Mouse (Mus musculus) embryonic facial prominence, embryonic 11.5 days (tissue): Measurements from ENCODE around the gene Fam83b. TPM values are rescaled to one million over a fixed set of nuclear protein-coding genes. Genes with fewer than 3 reads are reported as not detected.

ENCODE experiments used
- ATAC-seq: fragments of 200-750 bp; cut with Nextera tagmentation; replicated peaks from 2 replicates; pipeline ENCODE4 v1.8.0; 2017; ENCODE audit warnings: low read depth; ENCODE audit not compliant: insufficient number of reproducible peaks, low FRiP score, low TSS enrichment
- DNase-seq: peaks from one replicate; pipeline ENCODE4 v3.0.0-alpha.2; 2015; ENCODE audit warnings: low spot score
- H3K27ac ChIP-seq: fragments of 300-500 bp; sonication (generic); replicated peaks from 2 replicates; pipeline ENCODE4 v1.5.1; 2014; ENCODE audit warnings: mild to moderate bottlenecking, low read depth, low read length, control low read depth
- H3K27me3 ChIP-seq: fragments of 300-500 bp; sonication (generic); 2 replicates; pipeline ENCODE4 v1.6.1; 2014; ENCODE audit warnings: mild to moderate bottlenecking, low read length, moderate library complexity, mixed read lengths; ENCODE audit not compliant: control insufficient read depth, insufficient read depth
- H3K36me3 ChIP-seq: fragments of 300-500 bp; sonication (generic); replicated peaks from 2 replicates; pipeline ENCODE4 v1.6.1; 2014; ENCODE audit warnings: low read depth, mild to moderate bottlenecking, low read length, moderate library complexity, mixed read lengths; ENCODE audit not compliant: control insufficient read depth, insufficient read depth
- H3K4me1 ChIP-seq: fragments of 300-500 bp; sonication (generic); 2 replicates; pipeline ENCODE4 v1.6.1; 2014; ENCODE audit warnings: low read length, mixed read lengths; ENCODE audit not compliant: control insufficient read depth, insufficient read depth
- H3K4me2 ChIP-seq: fragments of 300-500 bp; sonication (generic); 2 replicates; pipeline ENCODE4 v1.6.1; 2014; ENCODE audit warnings: low read depth, mild to moderate bottlenecking, control low read depth, low read length, moderate library complexity
- H3K4me3 ChIP-seq: fragments of 300-500 bp; sonication (generic); 2 replicates; pipeline ENCODE4 v1.5.1; 2014; ENCODE audit warnings: low read depth, low read length, control low read depth
- H3K9ac ChIP-seq: fragments of 300-500 bp; sonication (generic); replicated peaks from 2 replicates; pipeline ENCODE4 v1.6.1; 2014; ENCODE audit warnings: mild to moderate bottlenecking, control low read depth, low read length
- H3K9me3 ChIP-seq: fragments of 300-500 bp; sonication (generic); replicated peaks from 2 replicates; pipeline ENCODE4 v1.6.1; 2016; ENCODE audit warnings: mild to moderate bottlenecking, low read length, inconsistent platforms, mixed read lengths; ENCODE audit not compliant: control insufficient read depth
- WGBS: fragments of 180-500 bp; shearing (Covaris S2); extraction: QIAGEN DNeasy Blood & Tissue Kit; methylation state at CpG from one replicate; pipeline ENCODE4 v1.1.7; 2014; 5-methylcytosine and 5-hydroxymethylcytosine counted together
- polyA plus RNA-seq: library from polyadenylated mRNA; unstranded; fragments of >200 nt; fragmentation: Nextera tagmentation; extraction: Ambion mirVana; gene quantifications from 2 replicates; pipeline ENCODE4 v1.2.1, GENCODE M21; 2014

Fam83b gene
- polyA plus RNA-seq, 1 experiment from 2014 or later, result 1.7 TPM

DNA sequence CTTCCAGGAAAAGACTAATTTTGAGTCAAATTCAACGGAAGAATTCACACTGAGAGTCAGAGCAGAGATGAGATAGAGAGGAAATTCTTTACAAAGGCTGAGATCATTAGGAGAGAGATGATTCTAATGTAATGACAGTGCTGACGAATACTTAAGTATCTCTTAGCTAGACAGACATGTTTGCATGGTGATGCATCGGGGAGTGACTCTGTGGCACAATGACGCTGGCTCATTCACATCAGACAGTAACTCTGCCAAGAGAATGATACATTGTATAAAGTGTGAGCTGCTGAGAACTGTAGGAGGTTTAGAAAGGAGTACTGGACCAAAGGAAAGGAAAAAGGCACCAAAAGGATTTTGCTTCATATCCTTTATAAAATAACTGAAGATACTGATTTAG, 26.2 kb downstream of the Fam83b start:
- 82% methylated on average over 4 of the region's 4 CpGs for WGBS
- Histone ChIP-seq H3K4me1 (no peaks in the 10 kb centered on the region), H3K27me3 (no peaks in the 10 kb centered on the region), H3K27ac (no peak overlapping the region), H3K36me3 (no peaks in the 10 kb centered on the region), H3K9ac (no peak overlapping the region), H3K9me3 (no peaks in the 10 kb centered on the region), H3K4me2 (no peak overlapping the region), H3K4me3 (no peak overlapping the region)
- no peak for DNase-seq
- no peak for ATAC-seq

GRCm38 (mm10) chr9:76539953-76540621, 26.8 kb downstream of the Fam83b start:
- Histone ChIP-seq H3K4me1 (no peaks in the 10 kb centered on the region), H3K9ac (no peak overlapping the region), H3K27ac (no peak overlapping the region), H3K4me2 (no peak overlapping the region), H3K4me3 (no peak overlapping the region), H3K9me3 (no peaks in the 10 kb centered on the region), H3K36me3 (no peaks in the 10 kb centered on the region), H3K27me3 (no peaks in the 10 kb centered on the region)
- ATAC-seq (no peak), DNase-seq (no peak)
- WGBS, result 81% methylated on average over 4 of the region's 7 CpGs

DNA sequence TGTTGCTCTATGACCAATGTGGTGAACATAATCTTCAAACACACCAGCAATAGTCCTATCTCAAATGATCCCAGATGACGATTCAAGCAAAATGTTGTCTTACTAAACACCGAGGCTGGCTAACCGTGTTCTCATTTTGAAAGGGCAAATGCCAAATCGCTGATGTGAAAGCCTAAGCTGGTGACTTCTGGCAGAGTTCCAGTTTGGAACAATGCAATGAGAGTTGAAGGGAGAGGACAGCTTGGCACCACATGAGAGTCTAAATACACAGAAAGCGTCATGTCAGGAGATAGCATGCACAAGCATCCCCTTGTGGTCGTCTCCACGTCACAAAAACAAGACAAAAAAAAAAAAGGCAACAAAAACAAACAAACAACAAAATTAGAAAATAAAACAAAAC, 27.6 kb downstream of the Fam83b start:
- no peaks in the 10 kb centered on the region for H3K27me3 ChIP-seq
- H3K9me3 ChIP-seq, result no peaks in the 10 kb centered on the region
- H3K27ac ChIP-seq, result no peak overlapping the region
- no peak overlapping the region for H3K4me3 ChIP-seq
- no peak for ATAC-seq
- WGBS, result 83% methylated on average over 7 of the region's 7 CpGs
- no peaks in the 10 kb centered on the region for H3K36me3 ChIP-seq
- no peaks in the 10 kb centered on the region for H3K4me1 ChIP-seq
- no peak overlapping the region for H3K9ac ChIP-seq
- H3K4me2 ChIP-seq, result no peak overlapping the region
- no peak for DNase-seq

- 80% methylated on average over 9 of the region's 9 CpGs for WGBS
- Histone ChIP-seq H3K27ac (no peak overlapping the region), H3K27me3 (no peaks in the 10 kb centered on the region), H3K4me1 (no peaks in the 10 kb centered on the region), H3K9me3 (no peaks in the 10 kb centered on the region), H3K36me3 (no peaks in the 10 kb centered on the region), H3K9ac (no peak overlapping the region), H3K4me2 (no peak overlapping the region), H3K4me3 (no peak overlapping the region)
- DNase-seq, result no peak
- no peak for ATAC-seq
Observed at GRCm38 (mm10) chr9:76536032-76536431, 30.9 kb downstream of the Fam83b start.

GRCm38 (mm10) chr9:76532403-76532802, 34.5 kb downstream of the Fam83b start:
- Histone ChIP-seq H3K4me1 (no peaks in the 10 kb centered on the region), H3K27me3 (no peaks in the 10 kb centered on the region), H3K9ac (no peak overlapping the region), H3K4me2 (no peak overlapping the region), H3K4me3 (no peak overlapping the region), H3K27ac (no peak overlapping the region), H3K9me3 (no peaks in the 10 kb centered on the region), H3K36me3 (no peaks in the 10 kb centered on the region)
- WGBS, result 86% methylated on average over 3 of the region's 3 CpGs
- ATAC-seq (no peak), DNase-seq (no peak)

GRCm38 (mm10) chr9:76531368-76531767, 35.5 kb downstream of the Fam83b start:
- DNase-seq, result no peak
- WGBS, result 85% methylated on average over 4 of the region's 4 CpGs

GRCm38 (mm10) chr9:76525592-76525991, 41.3 kb downstream of the Fam83b start:
- ATAC-seq (no peak), DNase-seq (no peak)
- H3K9ac ChIP-seq, result no peak overlapping the region
- H3K4me2 ChIP-seq, result no peak overlapping the region
- H3K36me3 ChIP-seq, result no peaks in the 10 kb centered on the region
- H3K4me1 ChIP-seq, result no peaks in the 10 kb centered on the region
- no peaks in the 10 kb centered on the region for H3K9me3 ChIP-seq
- H3K4me3 ChIP-seq, result no peak overlapping the region
- H3K27ac ChIP-seq, result no peak overlapping the region
- H3K27me3 ChIP-seq, result no peaks in the 10 kb centered on the region

More at GRCm38 (mm10) chr9:76531368-76531767, 35.5 kb downstream of the Fam83b start:
- Histone ChIP-seq H3K27me3 (no peaks in the 10 kb centered on the region), H3K4me2 (no peak overlapping the region), H3K9me3 (no peaks in the 10 kb centered on the region), H3K4me3 (no peak overlapping the region), H3K4me1 (no peaks in the 10 kb centered on the region), H3K36me3 (no peaks in the 10 kb centered on the region), H3K27ac (no peak overlapping the region), H3K9ac (no peak overlapping the region)
- ATAC-seq, result no peak

DNA sequence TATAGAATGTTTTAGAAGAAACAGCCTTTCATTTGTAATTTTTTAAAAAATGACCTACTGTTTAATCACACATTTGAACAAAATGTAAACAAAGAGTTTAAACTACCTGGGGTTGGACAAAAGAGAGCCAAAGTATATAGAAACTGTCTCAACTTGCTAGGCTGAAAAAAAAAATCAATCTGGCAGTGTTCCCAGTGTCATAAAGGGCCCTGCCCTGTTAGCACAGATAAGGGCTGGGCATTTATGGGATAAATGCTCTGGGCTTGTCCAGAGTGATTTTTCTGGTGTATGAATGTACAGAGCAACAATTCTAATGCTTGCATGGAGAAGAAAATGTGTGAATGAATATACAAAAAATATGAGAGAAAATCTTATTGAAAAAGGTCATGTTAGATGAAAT, 43.8 kb downstream of the Fam83b start:
- H3K4me3 ChIP-seq, result no peak overlapping the region
- H3K4me1 ChIP-seq, result no peaks in the 10 kb centered on the region
- H3K4me2 ChIP-seq, result no peak overlapping the region
- ATAC-seq (no peak), DNase-seq (no peak)
- H3K27me3 ChIP-seq, result no peaks in the 10 kb centered on the region
- no peak overlapping the region for H3K9ac ChIP-seq
- no peak overlapping the region for H3K27ac ChIP-seq
- no peaks in the 10 kb centered on the region for H3K9me3 ChIP-seq
- H3K36me3 ChIP-seq, result no peaks in the 10 kb centered on the region
